Mouse (Mus musculus) natural killer cell, adult 2 months (primary cell): ENCODE data around the gene Senp6.

ENCODE experiments used
- DNase-seq, 2 experiments: peaks; one replicate each; pipeline ENCODE4 v3.0.0; 2022; ENCODE audit warnings: low spot score in 2 of 2

Senp6 gene

GRCm38 (mm10) chr9:80172396-80173222 is 105.9 kb downstream of the Senp6 start:
- DNase-seq, result no peak

- no peak for DNase-seq
These were observed 106.9 kb downstream of the Senp6 start for GRCm38 (mm10) chr9:80173629-80174028.

GRCm38 (mm10) chr9:80176696-80177478 is 110.2 kb downstream of the Senp6 start:
- no peak for DNase-seq

GRCm38 (mm10) chr9:80178670-80179069 is 112.0 kb downstream of the Senp6 start:
- no peak for DNase-seq

GRCm38 (mm10) chr9:80179688-80180087 is 113.0 kb downstream of the Senp6 start:
- DNase-seq, result no peak

GRCm38 (mm10) chr9:80180771-80181170 is 114.1 kb downstream of the Senp6 start:
- DNase-seq, result no peak

- no peak for DNase-seq
These were observed 115.0 kb downstream of the Senp6 start for GRCm38 (mm10) chr9:80181692-80182091.

- DNase-seq, result no peak
These were observed 117.4 kb downstream of the Senp6 start for GRCm38 (mm10) chr9:80184138-80184537.

- no peak for DNase-seq
These were observed 119.0 kb downstream of the Senp6 start for GRCm38 (mm10) chr9:80185737-80186136.

- DNase-seq, result no peak
These were observed 120.0 kb downstream of the Senp6 start for GRCm38 (mm10) chr9:80186693-80187092.

GRCm38 (mm10) chr9:80188324-80188893 is 121.7 kb downstream of the Senp6 start:
- no peak for DNase-seq

GRCm38 (mm10) chr9:80191240-80191639 is 124.5 kb downstream of the Senp6 start:
- DNase-seq, result no peak

- no peak for DNase-seq
These were observed 125.6 kb downstream of the Senp6 start for GRCm38 (mm10) chr9:80192324-80192723.

- no peak for DNase-seq
These were observed 127.7 kb downstream of the Senp6 start for GRCm38 (mm10) chr9:80194446-80194845.
